Mouse (Mus musculus) forebrain, embryonic 12.5 days (tissue): ENCODE measurements around the gene P3h3. TPM values are rescaled to one million over a fixed set of nuclear protein-coding genes. Genes with fewer than 3 reads are reported as not detected.

ENCODE experiments used
- ATAC-seq: fragments of 200-750 bp; cut with Nextera tagmentation; 2 replicates; pipeline ENCODE4 v1.8.0; 2017; ENCODE audit warnings: moderate TSS enrichment; ENCODE audit not compliant: low FRiP score
- H3K27ac ChIP-seq: fragments of 300-500 bp; sonication (generic); 2 replicates; pipeline ENCODE4 v1.5.1; 2016; ENCODE audit warnings: mild to moderate bottlenecking
- H3K27me3 ChIP-seq: fragments of 300-500 bp; sonication (generic); 2 replicates; pipeline ENCODE4 v1.6.1; 2016; ENCODE audit warnings: mild to moderate bottlenecking
- H3K36me3 ChIP-seq: fragments of 300-500 bp; sonication (generic); replicated peaks from 2 replicates; pipeline ENCODE4 v1.6.1; 2016; ENCODE audit warnings: mild to moderate bottlenecking
- H3K4me1 ChIP-seq: fragments of 300-500 bp; sonication (generic); 2 replicates; pipeline ENCODE4 v1.6.1; 2016
- H3K4me2 ChIP-seq: fragments of 300-500 bp; sonication (generic); 2 replicates; pipeline ENCODE4 v1.6.1; 2016; ENCODE audit warnings: mild to moderate bottlenecking, moderate library complexity
- H3K4me3 ChIP-seq: fragments of 300-500 bp; sonication (generic); replicated peaks from 2 replicates; pipeline ENCODE4 v1.5.1; 2016; ENCODE audit warnings: mild to moderate bottlenecking
- H3K9ac ChIP-seq: fragments of 300-500 bp; sonication (generic); 2 replicates; pipeline ENCODE4 v1.6.1; 2016; ENCODE audit warnings: mild to moderate bottlenecking
- H3K9me3 ChIP-seq: fragments of 300-500 bp; sonication (generic); 2 replicates; pipeline ENCODE4 v1.6.1; 2016
- WGBS: fragments of 180-500 bp; shearing (Covaris S2); methylation state at CpG from one replicate; pipeline ENCODE4 v1.1.7; 2016; 5-methylcytosine and 5-hydroxymethylcytosine counted together
- polyA plus RNA-seq: library from polyadenylated mRNA; unstranded; fragments of >200 nt; fragmentation: Nextera tagmentation; extraction: Ambion mirVana; gene quantifications from 2 replicates; pipeline ENCODE4 v1.2.1, GENCODE M21; 2016

P3h3 gene
- polyA plus RNA-seq, 1 experiment from 2014 or later: 19.8 TPM

GRCm38 (mm10) chr6:124862406-124863124 lies 5.0 kb upstream of the P3h3 start:
- Histone ChIP-seq H3K4me2 (peak overlapping the region; percentile 82), H3K4me1 (peaks cover 68% of the 10 kb centered on the region), H3K9ac (peak overlapping the region; percentile 78), H3K9me3 (no peaks in the 10 kb centered on the region), H3K4me3 (peak overlapping the region; percentile 51), H3K27ac (peak overlapping the region; percentile 79), H3K27me3 (peaks cover 24% of the 10 kb centered on the region), H3K36me3 (no peaks in the 10 kb centered on the region)
- ATAC-seq: no peak
- 8% methylated on average over 6 of the region's 8 CpGs for WGBS

GRCm38 (mm10) chr6:124861802-124862201 lies 4.2 kb upstream of the P3h3 start:
- 25% methylated on average over 3 of the region's 3 CpGs for WGBS
- Histone ChIP-seq H3K27ac (no peak overlapping the region), H3K36me3 (no peaks in the 10 kb centered on the region), H3K4me3 (no peak overlapping the region), H3K27me3 (peaks cover 24% of the 10 kb centered on the region), H3K4me1 (peaks cover 70% of the 10 kb centered on the region), H3K9me3 (no peaks in the 10 kb centered on the region), H3K9ac (no peak overlapping the region), H3K4me2 (peak overlapping the region; percentile 82)
- no peak for ATAC-seq

- 78% methylated on average over 19 of the region's 19 CpGs for WGBS
- peak overlapping the region; percentile 9; the same call in 1 of the 2 replicates for H3K9ac ChIP-seq
- ATAC-seq: no peak
- peaks cover 70% of the 10 kb centered on the region for H3K4me1 ChIP-seq
- peaks cover 19% of the 10 kb centered on the region for H3K27me3 ChIP-seq
- H3K9me3 ChIP-seq: no peaks in the 10 kb centered on the region
- H3K4me3 ChIP-seq: no peak overlapping the region
- peak overlapping the region; percentile 82; the same call in 1 of the 2 replicates for H3K4me2 ChIP-seq
- H3K27ac ChIP-seq: no peak overlapping the region
- H3K36me3 ChIP-seq: no peaks in the 10 kb centered on the region
Measured at GRCm38 (mm10) chr6:124861266-124861665, 3.7 kb upstream of the P3h3 start.

- 81% methylated on average over 9 of the region's 9 CpGs for WGBS
- peaks cover 72% of the 10 kb centered on the region for H3K4me1 ChIP-seq
- H3K9me3 ChIP-seq: no peaks in the 10 kb centered on the region
- peak overlapping the region; percentile 63; the same call in 1 of the 2 replicates for H3K27ac ChIP-seq
- H3K36me3 ChIP-seq: no peaks in the 10 kb centered on the region
- H3K4me2 ChIP-seq: no peak overlapping the region
- ATAC-seq: no peak
- peak overlapping the region; percentile 9 for H3K9ac ChIP-seq
- peaks cover 17% of the 10 kb centered on the region for H3K27me3 ChIP-seq
- H3K4me3 ChIP-seq: no peak overlapping the region
Measured at GRCm38 (mm10) chr6:124860511-124860910, 3.0 kb upstream of the P3h3 start.

GRCm38 (mm10) chr6:124859725-124860124 lies 2.2 kb upstream of the P3h3 start:
- no peak overlapping the region; the same call in 1 of the 2 replicates for H3K4me3 ChIP-seq

GRCm38 (mm10) chr6:124858561-124859318 lies 1.2 kb upstream of the P3h3 start:
- peaks cover 58% of the 10 kb centered on the region for H3K4me1 ChIP-seq

More at GRCm38 (mm10) chr6:124859725-124860124, 2.2 kb upstream of the P3h3 start:
- H3K27me3 ChIP-seq: peaks cover 17% of the 10 kb centered on the region
- peak overlapping the region; percentile 63 for H3K27ac ChIP-seq
- peak overlapping the region; percentile 27 for H3K4me2 ChIP-seq
- WGBS: 7% methylated on average over 12 of the region's 12 CpGs
- peaks cover 67% of the 10 kb centered on the region for H3K4me1 ChIP-seq
- ATAC-seq: no peak
- 0 out of 2 replicates have a peak, but pooled peaks cover 2% of the 10 kb centered on the region for H3K36me3 ChIP-seq
- H3K9ac ChIP-seq: peak overlapping the region; percentile 48; the same call in 1 of the 2 replicates
- no peaks in the 10 kb centered on the region for H3K9me3 ChIP-seq

GRCm38 (mm10) chr6:124857840-124858530 lies 433 bp upstream of the P3h3 start:
- no peak for ATAC-seq
- WGBS: 22% methylated on average over 26 of the region's 26 CpGs
- peaks cover 17% of the 10 kb centered on the region for H3K27me3 ChIP-seq
- peak overlapping the region; percentile 91 for H3K9ac ChIP-seq
- H3K4me2 ChIP-seq: peak overlapping the region; percentile 80
- peak overlapping the region; percentile 97 for H3K27ac ChIP-seq
- H3K4me3 ChIP-seq: peak overlapping the region; percentile 78
- peaks cover 10% of the 10 kb centered on the region; the same call in 1 of the 2 replicates for H3K36me3 ChIP-seq
- peaks cover 55% of the 10 kb centered on the region for H3K4me1 ChIP-seq
- H3K9me3 ChIP-seq: no peaks in the 10 kb centered on the region

More at GRCm38 (mm10) chr6:124858561-124859318, 1.2 kb upstream of the P3h3 start:
- no peak for ATAC-seq
- WGBS: 83% methylated on average over 28 of the region's 28 CpGs
- 0 out of 2 replicates have a peak overlapping the region, but pooled peaks have one; percentile 91 for H3K9ac ChIP-seq
- H3K36me3 ChIP-seq: peaks cover 6% of the 10 kb centered on the region; the same call in 1 of the 2 replicates
- peaks cover 17% of the 10 kb centered on the region for H3K27me3 ChIP-seq
- H3K9me3 ChIP-seq: no peaks in the 10 kb centered on the region
- H3K4me2 ChIP-seq: peak overlapping the region; percentile 80
- no peak overlapping the region for H3K27ac ChIP-seq
- no peak overlapping the region for H3K4me3 ChIP-seq

GRCm38 (mm10) chr6:124856321-124856720 lies 1.2 kb downstream of the P3h3 start:
- 6% methylated on average over 14 of the region's 14 CpGs for WGBS
- H3K4me3 ChIP-seq: peak overlapping the region; percentile 78
- peaks cover 39% of the 10 kb centered on the region for H3K4me1 ChIP-seq
- peak overlapping the region; percentile 97 for H3K27ac ChIP-seq
- peaks cover 14% of the 10 kb centered on the region for H3K27me3 ChIP-seq
- H3K9ac ChIP-seq: peak overlapping the region; percentile 91
- ATAC-seq: peak; percentile 55
- H3K4me2 ChIP-seq: peak overlapping the region; percentile 80
- peaks cover 14% of the 10 kb centered on the region; the same call in 1 of the 2 replicates for H3K36me3 ChIP-seq
- H3K9me3 ChIP-seq: no peaks in the 10 kb centered on the region

GRCm38 (mm10) chr6:124854647-124855046 lies 2.9 kb downstream of the P3h3 start:
- Histone ChIP-seq H3K36me3 (peaks cover 17% of the 10 kb centered on the region), H3K4me1 (peaks cover 24% of the 10 kb centered on the region), H3K9ac (no peak overlapping the region), H3K4me3 (no peak overlapping the region), H3K27ac (peak overlapping the region; percentile 42; the same call in 1 of the 2 replicates), H3K4me2 (no peak overlapping the region), H3K9me3 (no peaks in the 10 kb centered on the region), H3K27me3 (peaks cover 13% of the 10 kb centered on the region)
- ATAC-seq: no peak
- WGBS: 75% methylated on average over 12 of the region's 12 CpGs

GRCm38 (mm10) chr6:124850535-124850934 lies 7.0 kb downstream of the P3h3 start:
- Histone ChIP-seq H3K4me3 (no peak overlapping the region), H3K36me3 (peaks cover 17% of the 10 kb centered on the region), H3K9me3 (no peaks in the 10 kb centered on the region), H3K4me1 (peaks cover 7% of the 10 kb centered on the region), H3K4me2 (no peak overlapping the region), H3K9ac (no peak overlapping the region), H3K27me3 (no peaks in the 10 kb centered on the region), H3K27ac (no peak overlapping the region)
- no peak for ATAC-seq
- WGBS: 65% methylated on average over 8 of the region's 8 CpGs

GRCm38 (mm10) chr6:124847305-124847704 lies 10.2 kb downstream of the P3h3 start:
- peak; percentile 91 for ATAC-seq
- peak overlapping the region; percentile 19; the same call in 1 of the 2 replicates for H3K4me2 ChIP-seq
- 0 out of 2 replicates have a peak overlapping the region, but pooled peaks have one; percentile 25 for H3K9ac ChIP-seq
- H3K9me3 ChIP-seq: no peaks in the 10 kb centered on the region
- H3K4me3 ChIP-seq: no peak overlapping the region
- no peaks in the 10 kb centered on the region for H3K27me3 ChIP-seq
- 8% methylated on average over 9 of the region's 9 CpGs for WGBS
- peaks cover 7% of the 10 kb centered on the region for H3K4me1 ChIP-seq
- peak overlapping the region; percentile 71 for H3K27ac ChIP-seq
- peaks cover 19% of the 10 kb centered on the region for H3K36me3 ChIP-seq
